Mouse (Mus musculus): ENCODE measurements around the gene Uts2b. TPM values are rescaled to one million over a fixed set of nuclear protein-coding genes. Genes with fewer than 3 reads are reported as not detected.

Uts2b gene
- polyA plus RNA-seq, 1 experiment, result not detected

DNA sequence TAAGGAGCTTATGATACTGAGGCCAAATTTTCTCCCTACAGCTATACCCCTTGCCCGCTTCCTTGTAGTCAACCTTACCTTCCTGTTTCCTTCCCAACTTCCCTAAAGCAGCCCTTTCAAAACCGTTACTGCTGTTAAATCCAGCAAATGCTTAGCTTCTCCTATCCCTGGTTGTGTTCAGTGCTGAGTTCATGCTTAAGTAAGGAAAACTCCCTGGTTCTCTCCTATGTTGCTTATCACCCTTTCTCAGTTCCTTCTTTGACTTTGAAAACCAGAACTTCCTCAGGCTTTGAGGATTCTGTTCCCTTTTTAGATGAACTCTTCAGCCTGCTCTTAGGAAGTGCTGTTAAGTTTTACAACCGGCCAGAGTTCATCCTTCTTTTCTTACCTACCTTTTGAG lies 4.1 kb upstream of the Uts2b start:
- H3K36me3 ChIP-seq (ENCODE audit: control insufficient read depth, insufficient read depth, low read length), result no peaks in the 10 kb centered on the region
- H3K4me1 ChIP-seq (ENCODE audit: control insufficient read depth, insufficient read depth, low read length), result no peaks in the 10 kb centered on the region
- H3K27ac ChIP-seq (ENCODE audit: control insufficient read depth, insufficient read depth, low read depth, low read length), result no peak overlapping the region
- no peak for TF ChIP-seq POLR2A (IDR thresholded peaks at IDR 0.05; ENCODE audit: control insufficient read depth, low read depth, low read length)
- TF ChIP-seq CTCF (IDR thresholded peaks at IDR 0.05; ENCODE audit: control insufficient read depth, insufficient read depth, insufficient replicate concordance, low read depth, low read length), result no peak
- H3K4me3 ChIP-seq (ENCODE audit: control insufficient read depth, low read depth, low read length), result no peak overlapping the region
- no peaks in the 10 kb centered on the region for H3K27me3 ChIP-seq (ENCODE audit: control insufficient read depth, insufficient read depth, low read length)

DNA sequence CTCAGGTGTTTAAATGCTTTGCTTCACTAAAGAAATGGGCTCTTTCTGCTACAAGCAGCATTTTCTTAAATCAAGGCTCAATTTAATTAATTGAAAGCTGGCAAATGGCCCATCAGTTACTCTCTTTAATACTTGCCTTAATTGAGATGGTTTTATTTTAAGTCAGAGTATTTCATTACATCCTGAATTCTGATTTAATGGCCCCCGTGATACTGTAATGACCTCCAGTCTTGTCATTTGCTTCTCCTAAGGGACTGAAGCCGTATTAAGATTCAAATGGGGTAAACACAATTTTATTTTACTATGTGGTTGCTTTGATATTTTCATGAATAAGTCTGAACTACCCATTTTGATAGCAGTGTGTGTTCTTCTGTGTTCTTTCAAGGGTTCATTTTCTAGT lies 661 bp upstream of the Uts2b start:
- Histone ChIP-seq H3K27me3 (ENCODE audit: control insufficient read depth, insufficient read depth, low read length) (no peaks in the 10 kb centered on the region), H3K36me3 (ENCODE audit: control insufficient read depth, insufficient read depth, low read length) (no peaks in the 10 kb centered on the region), H3K4me3 (ENCODE audit: control insufficient read depth, low read depth, low read length) (no peak overlapping the region), H3K4me1 (ENCODE audit: control insufficient read depth, insufficient read depth, low read length) (no peaks in the 10 kb centered on the region), H3K27ac (ENCODE audit: control insufficient read depth, insufficient read depth, low read depth, low read length) (no peak overlapping the region)
- TF ChIP-seq CTCF (IDR thresholded peaks at IDR 0.05; ENCODE audit: control insufficient read depth, insufficient read depth, insufficient replicate concordance, low read depth, low read length) (no peak), POLR2A (IDR thresholded peaks at IDR 0.05; ENCODE audit: control insufficient read depth, low read depth, low read length) (no peak)

DNA sequence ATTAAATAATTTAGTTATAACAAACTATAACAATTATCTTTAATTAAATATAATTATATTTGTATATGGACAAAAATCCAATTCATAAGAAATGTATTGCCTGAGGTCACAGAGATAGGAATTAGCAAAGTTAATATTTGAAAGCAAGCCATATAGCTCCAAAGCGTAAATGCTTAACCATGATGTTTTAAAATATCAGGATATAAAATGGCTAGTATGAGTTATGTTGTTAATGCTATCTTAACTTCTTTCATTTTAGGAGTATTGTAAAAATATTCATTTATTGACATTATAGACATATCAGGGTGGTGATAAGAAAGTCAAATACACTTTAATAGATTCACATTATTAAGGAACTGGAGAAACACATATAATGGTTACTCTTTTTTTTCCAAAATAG lies 10.0 kb downstream of the Uts2b start:
- no peak overlapping the region for H3K27ac ChIP-seq (ENCODE audit: control insufficient read depth, insufficient read depth, low read depth, low read length)
- no peaks in the 10 kb centered on the region for H3K36me3 ChIP-seq (ENCODE audit: control insufficient read depth, insufficient read depth, low read length)
- H3K4me1 ChIP-seq (ENCODE audit: control insufficient read depth, insufficient read depth, low read length), result no peaks in the 10 kb centered on the region
- H3K27me3 ChIP-seq (ENCODE audit: control insufficient read depth, insufficient read depth, low read length), result no peaks in the 10 kb centered on the region
- no peak for TF ChIP-seq POLR2A (IDR thresholded peaks at IDR 0.05; ENCODE audit: control insufficient read depth, low read depth, low read length)
- no peak for TF ChIP-seq CTCF (IDR thresholded peaks at IDR 0.05; ENCODE audit: control insufficient read depth, insufficient read depth, insufficient replicate concordance, low read depth, low read length)
- H3K4me3 ChIP-seq (ENCODE audit: control insufficient read depth, low read depth, low read length), result no peak overlapping the region

DNA sequence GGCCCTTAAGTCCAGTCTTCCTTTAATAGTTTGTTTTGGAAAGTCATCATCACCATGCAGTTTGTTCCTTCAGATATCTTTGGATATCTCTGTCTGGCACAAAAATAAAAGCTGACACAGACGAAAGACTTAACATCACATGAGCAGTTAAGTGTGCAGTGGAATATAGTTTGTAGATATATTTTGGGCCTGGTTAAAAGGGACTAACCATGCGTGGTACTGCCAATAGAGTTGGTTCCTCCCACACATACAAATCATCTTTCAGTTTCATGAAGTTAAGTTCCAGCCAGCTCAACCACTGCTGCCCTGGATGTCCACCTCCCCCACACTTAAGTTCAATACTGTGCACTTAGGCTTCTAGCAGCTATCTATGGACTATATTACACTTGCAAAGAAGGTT lies 15.6 kb downstream of the Uts2b start:
- TF ChIP-seq POLR2A (IDR thresholded peaks at IDR 0.05; ENCODE audit: control insufficient read depth, low read depth, low read length), result no peak
- no peak for TF ChIP-seq CTCF (IDR thresholded peaks at IDR 0.05; ENCODE audit: control insufficient read depth, insufficient read depth, insufficient replicate concordance, low read depth, low read length)
- Histone ChIP-seq H3K4me1 (ENCODE audit: control insufficient read depth, insufficient read depth, low read length) (no peaks in the 10 kb centered on the region), H3K27me3 (ENCODE audit: control insufficient read depth, insufficient read depth, low read length) (no peaks in the 10 kb centered on the region), H3K4me3 (ENCODE audit: control insufficient read depth, low read depth, low read length) (no peak overlapping the region), H3K36me3 (ENCODE audit: control insufficient read depth, insufficient read depth, low read length) (no peaks in the 10 kb centered on the region), H3K27ac (ENCODE audit: control insufficient read depth, insufficient read depth, low read depth, low read length) (no peak overlapping the region)

DNA sequence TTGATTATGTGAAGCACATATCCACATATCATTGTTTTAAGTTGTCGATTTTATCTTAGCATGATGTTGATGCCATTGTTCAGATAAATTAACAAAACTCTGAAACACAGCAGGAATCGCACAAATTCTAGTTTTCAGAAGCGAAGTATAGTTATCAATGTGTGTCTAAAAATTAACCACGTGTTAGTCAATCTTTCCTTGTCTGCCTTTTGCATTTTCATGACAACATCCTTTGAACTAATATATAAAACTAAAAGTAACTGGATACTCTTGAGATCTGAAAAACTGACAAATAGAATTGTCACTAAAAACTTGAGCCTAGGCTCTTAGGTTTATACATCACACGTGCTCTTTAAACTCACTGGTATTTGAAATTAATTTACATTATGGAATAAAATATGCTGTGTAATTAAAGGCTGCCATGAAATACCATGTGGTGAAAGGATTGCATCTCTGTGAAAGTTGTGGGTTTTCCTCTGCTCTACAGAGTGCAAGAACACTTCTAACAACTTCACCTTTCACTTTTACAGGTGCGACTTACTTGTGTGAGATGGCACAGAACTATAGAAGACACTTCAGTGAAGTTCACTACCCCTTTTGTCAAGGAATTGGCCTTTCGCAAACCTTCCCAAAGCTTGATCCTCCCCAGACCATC lies 20.0 kb downstream of the Uts2b start:
- Histone ChIP-seq H3K27ac (ENCODE audit: control insufficient read depth, insufficient read depth, low read depth, low read length) (no peak overlapping the region), H3K27me3 (ENCODE audit: control insufficient read depth, insufficient read depth, low read length) (no peaks in the 10 kb centered on the region), H3K36me3 (ENCODE audit: control insufficient read depth, insufficient read depth, low read length) (no peaks in the 10 kb centered on the region), H3K4me3 (ENCODE audit: control insufficient read depth, low read depth, low read length) (no peak overlapping the region), H3K4me1 (ENCODE audit: control insufficient read depth, insufficient read depth, low read length) (no peaks in the 10 kb centered on the region)
- TF ChIP-seq CTCF (IDR thresholded peaks at IDR 0.05; ENCODE audit: control insufficient read depth, insufficient read depth, insufficient replicate concordance, low read depth, low read length) (no peak), POLR2A (IDR thresholded peaks at IDR 0.05; ENCODE audit: control insufficient read depth, low read depth, low read length) (no peak)

DNA sequence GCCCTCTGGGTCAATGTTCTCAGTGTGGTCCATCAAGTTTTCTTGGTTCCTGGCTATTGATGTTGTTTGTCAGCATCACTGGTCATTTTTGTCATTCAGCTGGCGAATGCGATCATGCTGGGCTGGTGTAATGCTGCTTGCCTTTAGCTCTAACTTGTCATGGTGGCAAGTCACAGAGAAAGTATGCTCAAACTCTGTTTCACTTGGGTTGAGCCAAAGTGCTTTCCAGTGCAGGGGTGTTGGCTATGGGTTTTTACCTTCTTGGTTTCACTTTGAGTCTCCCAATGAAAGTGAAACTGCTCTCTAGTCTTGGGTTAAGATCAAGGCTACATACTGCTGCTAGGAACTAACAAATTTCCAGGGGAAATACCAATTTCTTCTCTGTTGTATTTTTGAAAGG lies 20.8 kb downstream of the Uts2b start:
- no peak overlapping the region for H3K27ac ChIP-seq (ENCODE audit: control insufficient read depth, insufficient read depth, low read depth, low read length)
- H3K4me1 ChIP-seq (ENCODE audit: control insufficient read depth, insufficient read depth, low read length), result no peaks in the 10 kb centered on the region
- H3K27me3 ChIP-seq (ENCODE audit: control insufficient read depth, insufficient read depth, low read length), result no peaks in the 10 kb centered on the region
- H3K4me3 ChIP-seq (ENCODE audit: control insufficient read depth, low read depth, low read length), result no peak overlapping the region
- TF ChIP-seq POLR2A (IDR thresholded peaks at IDR 0.05; ENCODE audit: control insufficient read depth, low read depth, low read length), result no peak
- TF ChIP-seq CTCF (IDR thresholded peaks at IDR 0.05; ENCODE audit: control insufficient read depth, insufficient read depth, insufficient replicate concordance, low read depth, low read length), result no peak
- H3K36me3 ChIP-seq (ENCODE audit: control insufficient read depth, insufficient read depth, low read length), result no peaks in the 10 kb centered on the region

DNA sequence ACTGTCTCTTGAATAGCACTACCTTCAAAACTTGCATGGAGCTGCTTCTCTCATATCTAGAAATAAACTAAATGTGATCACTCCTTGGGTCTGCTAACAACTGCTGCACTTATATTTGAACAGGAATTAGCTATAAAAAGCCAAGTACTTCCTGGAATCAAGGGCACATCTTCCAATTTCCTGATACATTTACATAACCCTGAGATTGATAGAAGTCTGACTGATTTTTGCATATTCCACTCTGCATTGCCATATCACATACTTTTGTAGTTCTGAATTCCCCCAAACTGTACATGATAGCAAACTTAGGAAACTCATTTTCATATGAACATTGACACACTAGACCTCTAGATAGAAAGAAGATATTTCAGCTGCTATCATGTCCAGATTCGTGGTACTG lies 21.7 kb downstream of the Uts2b start:
- no peaks in the 10 kb centered on the region for H3K4me1 ChIP-seq (ENCODE audit: control insufficient read depth, insufficient read depth, low read length)
- H3K36me3 ChIP-seq (ENCODE audit: control insufficient read depth, insufficient read depth, low read length), result no peaks in the 10 kb centered on the region
- no peaks in the 10 kb centered on the region for H3K27me3 ChIP-seq (ENCODE audit: control insufficient read depth, insufficient read depth, low read length)
- no peak overlapping the region for H3K4me3 ChIP-seq (ENCODE audit: control insufficient read depth, low read depth, low read length)
- no peak overlapping the region for H3K27ac ChIP-seq (ENCODE audit: control insufficient read depth, insufficient read depth, low read depth, low read length)
- no peak for TF ChIP-seq POLR2A (IDR thresholded peaks at IDR 0.05; ENCODE audit: control insufficient read depth, low read depth, low read length)
- no peak for TF ChIP-seq CTCF (IDR thresholded peaks at IDR 0.05; ENCODE audit: control insufficient read depth, insufficient read depth, insufficient replicate concordance, low read depth, low read length)

DNA sequence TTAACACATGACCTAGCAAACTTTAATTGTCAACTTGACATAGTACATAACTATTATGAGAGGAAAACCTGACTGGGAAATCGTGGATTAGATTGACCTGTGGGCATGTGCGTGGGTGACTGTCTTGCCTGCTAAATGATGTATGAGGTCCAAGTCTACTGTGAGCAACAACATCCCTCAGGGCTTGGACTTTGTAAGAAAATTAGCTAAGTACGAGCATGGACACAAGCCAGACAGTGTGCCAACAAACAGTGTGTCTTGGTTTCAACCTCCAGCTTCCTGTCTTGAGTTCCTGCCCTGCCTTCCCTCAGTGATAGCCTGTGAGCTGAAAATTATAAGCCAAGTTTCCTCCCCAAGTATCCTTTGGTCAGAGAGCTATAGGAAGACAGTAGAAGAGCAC lies 22.5 kb downstream of the Uts2b start:
- Histone ChIP-seq H3K4me3 (ENCODE audit: control insufficient read depth, low read depth, low read length) (no peak overlapping the region), H3K27ac (ENCODE audit: control insufficient read depth, insufficient read depth, low read depth, low read length) (no peak overlapping the region), H3K27me3 (ENCODE audit: control insufficient read depth, insufficient read depth, low read length) (no peaks in the 10 kb centered on the region), H3K36me3 (ENCODE audit: control insufficient read depth, insufficient read depth, low read length) (no peaks in the 10 kb centered on the region), H3K4me1 (ENCODE audit: control insufficient read depth, insufficient read depth, low read length) (no peaks in the 10 kb centered on the region)
- TF ChIP-seq POLR2A (IDR thresholded peaks at IDR 0.05; ENCODE audit: control insufficient read depth, low read depth, low read length), result no peak
- no peak for TF ChIP-seq CTCF (IDR thresholded peaks at IDR 0.05; ENCODE audit: control insufficient read depth, insufficient read depth, insufficient replicate concordance, low read depth, low read length)
